Mouse (Mus musculus): Measurements from ENCODE around the gene Zfp704. TPM values are rescaled to one million over a fixed set of nuclear protein-coding genes. Genes with fewer than 3 reads are reported as not detected.

Zfp704 gene
- 1 to 10 TPM in 1 of 2 experiments, under 1 TPM in 1; 0.83 to 1.0 TPM for polyA plus RNA-seq (2017; shearing (Covaris generic))

- ATAC-seq, result no peak
Observed at GRCm38 (mm10) chr3:9609581-9610341, at the start of gene Zfp704. TSS of gene Zfp704 (minus strand) at chr3:9610085.

GRCm38 (mm10) chr3:9633036-9634005 lies 23.4 kb upstream of the Zfp704 start:
- ATAC-seq, result no peak

GRCm38 (mm10) chr3:9629951-9630350 lies 20.1 kb upstream of the Zfp704 start:
- ATAC-seq, result no peak

- no peak for ATAC-seq
Observed at GRCm38 (mm10) chr3:9628041-9628440, 18.2 kb upstream of the Zfp704 start.

- ATAC-seq, result no peak
Observed at GRCm38 (mm10) chr3:9626149-9626548, 16.3 kb upstream of the Zfp704 start.

GRCm38 (mm10) chr3:9620611-9621010 lies 10.7 kb upstream of the Zfp704 start:
- ATAC-seq, result no peak

- no peak for ATAC-seq
Observed at GRCm38 (mm10) chr3:9619562-9620275, 9.8 kb upstream of the Zfp704 start.

GRCm38 (mm10) chr3:9617101-9617500 lies 7.2 kb upstream of the Zfp704 start:
- ATAC-seq, result no peak

GRCm38 (mm10) chr3:9614676-9615075 lies 4.8 kb upstream of the Zfp704 start:
- no peak for ATAC-seq

- no peak for ATAC-seq
Observed at GRCm38 (mm10) chr3:9614011-9614410, 4.1 kb upstream of the Zfp704 start.

- no peak for ATAC-seq
Observed at GRCm38 (mm10) chr3:9611226-9611625, 1.3 kb upstream of the Zfp704 start.

- ATAC-seq, result no peak
Observed at GRCm38 (mm10) chr3:9610426-9610825, 541 bp upstream of the Zfp704 start.

GRCm38 (mm10) chr3:9608906-9609580 lies 842 bp downstream of the Zfp704 start:
- no peak for ATAC-seq

GRCm38 (mm10) chr3:9608441-9608905 lies 1.4 kb downstream of the Zfp704 start:
- ATAC-seq, result no peak

GRCm38 (mm10) chr3:9607686-9608085 lies 2.2 kb downstream of the Zfp704 start:
- no peak for ATAC-seq

GRCm38 (mm10) chr3:9605784-9606706 lies 3.8 kb downstream of the Zfp704 start:
- ATAC-seq, result no peak

GRCm38 (mm10) chr3:9604941-9605340 lies 4.9 kb downstream of the Zfp704 start:
- ATAC-seq, result no peak

GRCm38 (mm10) chr3:9603866-9604265 lies 6.0 kb downstream of the Zfp704 start:
- no peak for ATAC-seq

- ATAC-seq, result no peak
Observed at GRCm38 (mm10) chr3:9600577-9600976, 9.3 kb downstream of the Zfp704 start.

- no peak for ATAC-seq
Observed at GRCm38 (mm10) chr3:9599738-9600410, 10.0 kb downstream of the Zfp704 start.

Measured in activated CD4-positive, CD25-positive, alpha-beta regulatory T cell, adult 4 months (primary cell).